Mouse (Mus musculus): ENCODE results near the gene Gm14632. TPM values are rescaled to one million over a fixed set of nuclear protein-coding genes. Genes with fewer than 3 reads are reported as not detected.
"Not testable (repeated sequence)": the region's sequence is repeated elsewhere in the genome, so short reads cannot be mapped to it uniquely, and the experiment has no call there.

Gene Gm14632
- not detected for total RNA-seq (2018; cell fraction: chromatin; rRNA removed)
- total RNA-seq (2018; cell fraction: cytosol; rRNA removed) = not detected
- total RNA-seq (2018; cell fraction: nucleus; rRNA removed) = not detected
- not detected in 3 replicates for polyA plus RNA-seq (2018)

DNA sequence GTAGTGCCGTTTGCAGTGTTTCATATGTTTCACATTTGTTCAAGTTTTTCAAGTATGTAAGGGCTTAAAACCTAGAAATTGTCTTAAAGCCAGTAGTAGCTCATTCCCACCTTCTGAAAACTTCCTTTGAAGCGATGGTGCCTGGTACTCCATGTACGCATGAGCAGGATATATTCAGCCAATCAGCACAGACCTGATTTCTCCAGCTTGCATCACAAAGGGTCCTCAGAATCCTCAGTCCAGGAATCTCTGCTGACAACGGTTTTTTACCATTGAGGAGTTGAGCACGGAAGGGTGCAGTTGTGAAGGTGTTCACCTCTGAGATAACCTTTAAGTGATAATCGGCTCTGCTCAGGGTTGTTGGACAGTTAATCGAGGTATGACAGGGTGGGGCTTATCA, at the start of gene Gm14632:
Gene Gm14632, plus strand, starts transcription at position 301 of the 400 bp plus-strand sequence.
- H3K36me3 ChIP-seq (ENCODE audit: inconsistent target); H3K79me2 ChIP-seq (ENCODE audit: inconsistent target); H3K27ac ChIP-seq; H3K4me3 ChIP-seq (ENCODE audit: inconsistent target): not testable (repeated sequence)
- no CpG with 5 or more reads among the region's 7 CpGs for WGBS (ENCODE audit: missing documents)
